Mouse (Mus musculus) intestine, embryonic 16.5 days (tissue): Measurements from ENCODE around the gene Aak1. TPM values are rescaled to one million over a fixed set of nuclear protein-coding genes. Genes with fewer than 3 reads are reported as not detected.

Experiments
- ATAC-seq: fragments of 200-750 bp; cut with Nextera tagmentation; 2 replicates; pipeline ENCODE4 v1.8.0; 2017; ENCODE audit warnings: moderate TSS enrichment, moderate library complexity
- H3K27ac ChIP-seq: fragments of 300-500 bp; sonication (generic); 2 replicates; pipeline ENCODE4 v1.5.1; 2014; ENCODE audit warnings: mild to moderate bottlenecking, low read length
- H3K27me3 ChIP-seq: fragments of 300-500 bp; sonication (generic); replicated peaks from 2 replicates; pipeline ENCODE4 v1.6.1; 2014; ENCODE audit warnings: low read length, control low read depth, mixed read lengths; ENCODE audit not compliant: control insufficient read depth, insufficient read depth
- H3K36me3 ChIP-seq: fragments of 300-500 bp; sonication (generic); 2 replicates; pipeline ENCODE4 v1.6.1; 2014; ENCODE audit warnings: low read length, control low read depth; ENCODE audit not compliant: control insufficient read depth, insufficient read depth
- H3K4me1 ChIP-seq: fragments of 300-500 bp; sonication (generic); 2 replicates; pipeline ENCODE4 v1.6.1; 2014; ENCODE audit warnings: low read length, control low read depth, mixed read lengths; ENCODE audit not compliant: control insufficient read depth, insufficient read depth
- H3K4me2 ChIP-seq: fragments of 300-500 bp; sonication (generic); 2 replicates; pipeline ENCODE4 v1.6.1; 2014; ENCODE audit warnings: low read depth, low read length, control low read depth
- H3K4me3 ChIP-seq: fragments of 300-500 bp; sonication (generic); 2 replicates; pipeline ENCODE4 v1.5.1; 2014; ENCODE audit warnings: mild to moderate bottlenecking, low read length
- H3K9ac ChIP-seq: fragments of 300-500 bp; sonication (generic); 2 replicates; pipeline ENCODE4 v1.6.1; 2014; ENCODE audit warnings: low read depth, low read length
- H3K9me3 ChIP-seq: fragments of 300-500 bp; sonication (generic); 2 replicates; pipeline ENCODE4 v1.6.1; 2016; ENCODE audit warnings: low read length, control low read depth; ENCODE audit not compliant: control insufficient read depth
- WGBS: fragments of 180-500 bp; shearing (Covaris S2); extraction: QIAGEN DNeasy Blood & Tissue Kit; methylation state at CpG from one replicate; pipeline ENCODE4 v1.1.7; 2014; 5-methylcytosine and 5-hydroxymethylcytosine counted together
- polyA plus RNA-seq: library from polyadenylated mRNA; unstranded; fragments of >200 nt; fragmentation: Nextera tagmentation; extraction: Ambion mirVana; gene quantifications from 2 replicates; pipeline ENCODE4 v1.2.1, GENCODE M21; 2015

Gene Aak1
- polyA plus RNA-seq, 1 experiment from 2014 or later, result 7.0 TPM

- ATAC-seq, result peak; percentile 53
- H3K4me1 ChIP-seq, result peaks cover 6% of the 10 kb centered on the region; the same call in 1 of the 2 replicates
- H3K9me3 ChIP-seq, result no peaks in the 10 kb centered on the region
- no peak overlapping the region for H3K4me2 ChIP-seq
- no peak overlapping the region for H3K4me3 ChIP-seq
- WGBS, result 87% methylated on average over 6 of the region's 6 CpGs
- H3K36me3 ChIP-seq, result no peaks in the 10 kb centered on the region
- H3K27ac ChIP-seq, result peak overlapping the region; percentile 5; the same call in 1 of the 2 replicates
- H3K27me3 ChIP-seq, result no peaks in the 10 kb centered on the region
- no peak overlapping the region for H3K9ac ChIP-seq
These were observed 152.7 kb downstream of the Aak1 start for GRCm38 (mm10) chr6:87001995-87002394.

DNA sequence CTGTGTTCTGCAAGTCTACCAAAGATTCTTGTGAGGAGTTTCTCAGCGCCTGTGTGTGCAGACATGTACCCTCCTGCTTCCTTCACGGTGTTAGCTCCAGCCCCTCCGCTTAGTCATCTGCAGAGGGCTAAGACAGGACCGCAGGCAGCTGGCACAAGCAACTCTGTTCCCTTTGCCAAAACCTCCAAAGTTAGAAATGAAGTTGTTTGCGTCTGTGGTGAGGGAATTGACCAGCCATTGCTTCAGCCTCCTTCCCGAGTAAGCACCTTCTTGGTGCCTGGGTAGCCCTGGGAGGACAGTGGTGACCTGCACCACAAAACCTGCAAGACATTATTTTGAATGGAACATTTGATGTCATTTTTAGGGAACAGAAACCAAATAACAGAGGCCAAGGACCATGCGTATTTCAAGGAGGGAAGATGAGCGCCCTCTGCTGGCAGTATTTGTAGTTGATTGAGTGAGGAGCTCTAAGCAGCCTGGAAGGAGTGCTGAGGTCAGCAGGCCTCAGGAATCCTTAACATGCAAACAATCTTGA lies 153.3 kb downstream of the Aak1 start:
- H3K9ac ChIP-seq, result no peak overlapping the region
- peak; percentile 73 for ATAC-seq
- peaks cover 6% of the 10 kb centered on the region; the same call in 1 of the 2 replicates for H3K4me1 ChIP-seq
- no peaks in the 10 kb centered on the region for H3K9me3 ChIP-seq
- no peak overlapping the region for H3K4me2 ChIP-seq
- 49% methylated on average over 8 of the region's 8 CpGs for WGBS
- H3K27me3 ChIP-seq, result no peaks in the 10 kb centered on the region
- H3K4me3 ChIP-seq, result no peak overlapping the region
- peak overlapping the region; percentile 5; the same call in 1 of the 2 replicates for H3K27ac ChIP-seq
- no peaks in the 10 kb centered on the region for H3K36me3 ChIP-seq

DNA sequence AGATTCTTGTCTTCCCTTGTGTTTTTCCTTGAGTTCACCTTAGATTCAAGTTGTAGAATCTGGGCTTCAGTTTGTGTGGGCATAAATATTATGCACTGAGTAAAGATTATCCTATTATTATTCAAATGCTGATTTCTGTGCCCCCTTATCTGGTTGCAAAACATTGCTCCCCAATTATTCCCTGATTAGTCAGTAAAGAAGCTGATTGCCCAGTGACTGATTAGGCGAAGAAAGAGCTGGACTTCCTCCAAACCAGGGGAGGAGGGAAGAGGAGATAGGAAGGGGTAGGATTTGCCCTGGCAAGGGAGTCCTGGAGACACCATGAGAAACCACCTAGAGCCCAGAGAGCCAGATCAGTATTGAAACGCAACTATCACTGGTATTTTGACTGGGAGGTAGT lies 154.8 kb downstream of the Aak1 start:
- Histone ChIP-seq H3K4me3 (no peak overlapping the region), H3K4me1 (peaks cover 7% of the 10 kb centered on the region; the same call in 1 of the 2 replicates), H3K36me3 (no peaks in the 10 kb centered on the region), H3K9me3 (no peaks in the 10 kb centered on the region), H3K27me3 (no peaks in the 10 kb centered on the region), H3K4me2 (no peak overlapping the region), H3K27ac (no peak overlapping the region), H3K9ac (no peak overlapping the region)
- WGBS, result 71% methylated on average over 2 of the region's 2 CpGs
- ATAC-seq, result no peak

DNA sequence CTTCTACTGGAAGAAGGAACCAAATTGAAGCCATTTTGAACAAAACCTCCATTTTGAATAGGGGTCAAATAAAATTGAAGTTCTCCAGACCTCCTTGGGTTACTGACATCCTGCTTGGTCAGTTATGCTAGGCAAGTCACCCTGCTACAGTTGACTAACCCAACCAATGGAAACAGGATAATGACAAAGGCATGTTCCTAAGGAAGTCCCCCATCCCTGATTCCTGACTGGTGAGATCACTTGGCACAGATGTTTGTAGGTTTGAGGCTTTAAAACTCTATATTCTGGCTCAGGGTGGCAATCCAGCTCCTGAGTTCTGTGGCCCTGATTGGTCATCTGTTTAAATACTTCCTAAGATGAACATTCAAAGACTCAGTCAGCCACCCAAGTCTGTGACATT lies 156.3 kb downstream of the Aak1 start:
- H3K4me2 ChIP-seq, result no peak overlapping the region
- peaks cover 12% of the 10 kb centered on the region for H3K4me1 ChIP-seq
- H3K27me3 ChIP-seq, result no peaks in the 10 kb centered on the region
- no peak overlapping the region for H3K4me3 ChIP-seq
- H3K36me3 ChIP-seq, result no peaks in the 10 kb centered on the region
- no peak overlapping the region for H3K27ac ChIP-seq
- no peak overlapping the region for H3K9ac ChIP-seq
- ATAC-seq, result no peak
- no peaks in the 10 kb centered on the region for H3K9me3 ChIP-seq

GRCm38 (mm10) chr6:87008887-87009286 lies 159.6 kb downstream of the Aak1 start, which contains the start of gene Nfu1:
Nfu1 (plus strand) TSS chr6:87009236.
- H3K4me2 ChIP-seq, result peak within 1 kb of the TSS; percentile 76
- H3K4me3 ChIP-seq, result peak within 1 kb of the TSS; percentile 88
- H3K9me3 ChIP-seq, result no peaks in the 10 kb centered on the region
- no peaks in the 10 kb centered on the region for H3K27me3 ChIP-seq
- peak within 1 kb of the TSS; percentile 95 for H3K9ac ChIP-seq
- H3K27ac ChIP-seq, result peak within 1 kb of the TSS; percentile 90
- ATAC-seq, result no peak
- H3K4me1 ChIP-seq, result peaks cover 11% of the 10 kb centered on the region
- 76% methylated on average over 6 of the region's 6 CpGs for WGBS
- 0 out of 2 replicates have a peak, but pooled peaks cover 3% of the 10 kb centered on the region for H3K36me3 ChIP-seq

DNA sequence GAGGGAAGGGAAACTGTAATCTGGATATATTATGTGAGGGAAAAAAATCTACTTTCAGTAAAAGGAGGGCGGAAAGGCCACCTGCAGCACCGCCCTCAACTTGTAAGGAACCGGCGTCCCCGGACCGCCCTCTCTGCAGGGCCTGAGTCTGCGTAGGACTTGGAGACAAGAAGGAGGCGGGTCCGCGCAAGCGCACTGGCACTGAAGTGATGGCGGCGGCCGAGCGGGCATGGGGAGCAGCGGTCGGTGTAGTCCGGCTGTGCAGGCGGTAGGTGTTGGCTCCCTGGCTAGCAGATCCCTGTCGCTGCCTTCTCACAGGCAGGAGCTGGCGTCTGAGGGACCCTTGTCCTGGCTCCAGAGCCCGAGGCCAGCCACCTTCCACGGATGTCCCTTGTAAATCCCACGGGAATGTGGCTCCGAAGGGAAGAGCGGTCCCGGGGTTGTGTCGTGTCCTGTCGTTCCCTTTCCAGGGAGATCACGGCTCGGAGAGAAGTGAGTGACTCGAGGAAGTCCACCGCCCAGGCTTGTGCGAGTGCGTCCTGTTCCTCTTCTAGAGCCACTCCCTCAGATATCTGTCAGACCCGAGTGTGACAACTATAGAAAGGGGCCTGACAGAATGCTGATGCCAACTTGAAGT lies 160.5 kb downstream of the Aak1 start:
- peak overlapping the region; percentile 88 for H3K4me3 ChIP-seq
- peak overlapping the region; percentile 95 for H3K9ac ChIP-seq
- H3K4me2 ChIP-seq, result peak overlapping the region; percentile 76
- H3K27ac ChIP-seq, result peak overlapping the region; percentile 90
- H3K27me3 ChIP-seq, result no peaks in the 10 kb centered on the region
- no peaks in the 10 kb centered on the region for H3K9me3 ChIP-seq
- under 1% methylated on average over 36 of the region's 36 CpGs for WGBS
- peaks cover 11% of the 10 kb centered on the region for H3K4me1 ChIP-seq
- ATAC-seq, result peak; percentile 99
- 0 out of 2 replicates have a peak, but pooled peaks cover 3% of the 10 kb centered on the region for H3K36me3 ChIP-seq

DNA sequence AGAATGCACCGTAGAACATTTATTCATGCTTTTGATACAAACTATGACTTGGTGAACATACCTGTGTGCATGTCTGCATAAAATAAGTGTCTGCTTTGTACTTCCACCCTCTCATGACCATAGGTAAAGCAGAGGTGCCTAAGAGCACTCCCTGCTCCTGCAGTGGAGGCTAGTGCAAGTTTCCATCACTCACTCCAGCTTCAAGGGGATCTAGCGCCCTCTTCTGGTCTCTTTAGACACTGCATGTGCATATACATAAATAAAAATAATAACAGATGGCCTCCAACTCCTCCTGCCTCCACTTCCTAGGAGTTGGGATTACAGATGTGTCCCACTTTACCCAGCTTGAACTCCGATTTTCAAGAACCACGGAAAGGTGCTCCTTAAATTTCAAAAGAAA lies 167.6 kb downstream of the Aak1 start:
- 67% methylated on average over 4 of the region's 4 CpGs for WGBS
- Histone ChIP-seq H3K4me2 (no peak overlapping the region), H3K9ac (no peak overlapping the region), H3K4me1 (no peaks in the 10 kb centered on the region), H3K27ac (no peak overlapping the region), H3K4me3 (no peak overlapping the region), H3K9me3 (0 out of 2 replicates have a peak, but pooled peaks cover 2% of the 10 kb centered on the region), H3K27me3 (no peaks in the 10 kb centered on the region), H3K36me3 (peaks cover 26% of the 10 kb centered on the region)
- ATAC-seq, result no peak

- no peak overlapping the region for H3K9ac ChIP-seq
- no peaks in the 10 kb centered on the region for H3K4me1 ChIP-seq
- no peak for ATAC-seq
- peaks cover 28% of the 10 kb centered on the region for H3K36me3 ChIP-seq
- H3K4me2 ChIP-seq, result no peak overlapping the region
- H3K27me3 ChIP-seq, result no peaks in the 10 kb centered on the region
- WGBS, result 89% methylated on average over 8 of the region's 8 CpGs
- no peak overlapping the region for H3K27ac ChIP-seq
- H3K4me3 ChIP-seq, result no peak overlapping the region
- 0 out of 2 replicates have a peak, but pooled peaks cover 2% of the 10 kb centered on the region for H3K9me3 ChIP-seq
These were observed 169.6 kb downstream of the Aak1 start for GRCm38 (mm10) chr6:87018874-87019273.

GRCm38 (mm10) chr6:87021791-87022190 lies 172.5 kb downstream of the Aak1 start:
- H3K27me3 ChIP-seq, result no peaks in the 10 kb centered on the region
- H3K9me3 ChIP-seq, result 0 out of 2 replicates have a peak, but pooled peaks cover 2% of the 10 kb centered on the region
- H3K4me2 ChIP-seq, result no peak overlapping the region
- no peak for ATAC-seq
- H3K4me3 ChIP-seq, result no peak overlapping the region
- no peak overlapping the region for H3K27ac ChIP-seq
- WGBS, result 96% methylated on average over 12 of the region's 12 CpGs
- H3K36me3 ChIP-seq, result peaks cover 40% of the 10 kb centered on the region
- H3K4me1 ChIP-seq, result peaks cover under 1% of the 10 kb centered on the region; the same call in 1 of the 2 replicates
- no peak overlapping the region for H3K9ac ChIP-seq
